Mouse (Mus musculus) heart, embryonic 11.5 days (tissue): ENCODE results near the gene Sfmbt2. TPM values are rescaled to one million over a fixed set of nuclear protein-coding genes. Genes with fewer than 3 reads are reported as not detected.

Experiments
- ATAC-seq: fragments of 200-750 bp; cut with Nextera tagmentation; replicated peaks from 2 replicates; pipeline ENCODE4 v1.8.0; 2017; ENCODE audit warnings: moderate library complexity; ENCODE audit not compliant: insufficient number of reproducible peaks, low FRiP score, low TSS enrichment
- H3K27ac ChIP-seq: fragments of 300-500 bp; sonication (generic); 2 replicates; pipeline ENCODE4 v1.5.1; 2014; ENCODE audit warnings: mild to moderate bottlenecking, low read depth, low read length
- H3K27me3 ChIP-seq: fragments of 300-500 bp; sonication (generic); 2 replicates; pipeline ENCODE4 v1.6.1; 2014; ENCODE audit warnings: mild to moderate bottlenecking, low read length, mixed read lengths; ENCODE audit not compliant: control insufficient read depth, insufficient read depth
- H3K36me3 ChIP-seq: fragments of 300-500 bp; sonication (generic); 2 replicates; pipeline ENCODE4 v1.6.1; 2014; ENCODE audit warnings: mild to moderate bottlenecking, low read length, moderate library complexity, mixed read lengths; ENCODE audit not compliant: control insufficient read depth, insufficient read depth
- H3K4me1 ChIP-seq: fragments of 300-500 bp; sonication (generic); 2 replicates; pipeline ENCODE4 v1.6.1; 2014; ENCODE audit warnings: low read length; ENCODE audit not compliant: control insufficient read depth, insufficient read depth
- H3K4me2 ChIP-seq: fragments of 300-500 bp; sonication (generic); 2 replicates; pipeline ENCODE4 v1.6.1; 2014; ENCODE audit warnings: mild to moderate bottlenecking, moderate library complexity
- H3K4me3 ChIP-seq: fragments of 300-500 bp; sonication (generic); 2 replicates; pipeline ENCODE4 v1.5.1; 2014; ENCODE audit warnings: low read depth, low read length
- H3K9ac ChIP-seq: fragments of 300-500 bp; sonication (generic); 2 replicates; pipeline ENCODE4 v1.6.1; 2014; ENCODE audit warnings: mild to moderate bottlenecking, low read depth, low read length, moderate library complexity
- H3K9me3 ChIP-seq: fragments of 300-500 bp; sonication (generic); replicated peaks from 2 replicates; pipeline ENCODE4 v1.6.1; 2016; ENCODE audit warnings: low read length; ENCODE audit not compliant: control insufficient read depth
- WGBS: fragments of 180-500 bp; shearing (Covaris S2); extraction: QIAGEN DNeasy Blood & Tissue Kit; methylation state at CpG from one replicate; pipeline ENCODE4 v1.1.7; 2014; ENCODE audit not compliant: insufficient replicate concordance; 5-methylcytosine and 5-hydroxymethylcytosine counted together
- microRNA counts: library from miRNA; unstranded; fragments of <30 nt; microRNA quantifications from one replicate; lab custom pipeline; 2015
- microRNA-seq: library from miRNA; unstranded; fragments of <30 nt; microRNA quantifications from one replicate; pipeline ENCODE4, GENCODE M21; 2016; ENCODE audit warnings: borderline number of aligned reads
- polyA plus RNA-seq: library from polyadenylated mRNA; unstranded; fragments of >200 nt; fragmentation: Nextera tagmentation; extraction: Ambion mirVana; gene quantifications from 2 replicates; pipeline ENCODE4 v1.2.1, GENCODE M21; 2014

Sfmbt2 gene
- polyA plus RNA-seq, 1 experiment from 2014 or later: 1.5 TPM

DNA sequence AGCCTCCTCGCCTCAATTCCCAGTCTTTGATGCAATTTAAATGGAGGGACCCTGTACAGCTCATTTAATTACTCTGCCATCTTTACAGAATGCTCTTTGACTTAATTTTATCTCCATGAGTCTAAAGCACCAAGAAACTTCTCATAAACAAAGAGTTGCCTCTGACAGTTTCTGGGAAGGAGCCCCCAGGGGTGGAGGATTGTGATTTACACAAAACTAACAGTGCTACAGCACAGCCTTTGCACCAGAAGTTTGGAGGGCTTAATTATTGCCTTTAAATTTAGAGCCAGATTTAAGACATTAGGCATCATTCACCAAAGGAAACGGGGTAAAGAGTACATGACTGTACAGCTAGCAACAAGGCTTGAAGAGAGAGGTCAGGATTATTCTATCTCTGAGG, 245.2 kb downstream of the Sfmbt2 start:
- 63% methylated on average over 2 of the region's 2 CpGs for WGBS

More for the DNA sequence above, 245.2 kb downstream of the Sfmbt2 start:
- Histone ChIP-seq H3K9me3 (no peaks in the 10 kb centered on the region), H3K27me3 (no peaks in the 10 kb centered on the region), H3K27ac (no peak overlapping the region), H3K4me2 (no peak overlapping the region), H3K4me3 (no peak overlapping the region), H3K4me1 (no peaks in the 10 kb centered on the region), H3K36me3 (no peaks in the 10 kb centered on the region), H3K9ac (no peak overlapping the region)
- no peak for ATAC-seq

MicroRNA genes within 50 kb of the gene (microRNA counts, 519-probe panel; counts per million panel counts)
- microRNA mmu-miR-297a+mmu-miR-466f+mmu-miR-669b (lab: Ali Mortazavi, UCI) (32.2 counts per million), microRNA mmu-miR-297b-3p (lab: Ali Mortazavi, UCI) (32.2 counts per million), microRNA mmu-miR-297b-5p (lab: Ali Mortazavi, UCI) (32.2 counts per million), microRNA mmu-miR-297c (lab: Ali Mortazavi, UCI) (569 counts per million, percentile 1 among the panel's probes with 10 or more counts), microRNA mmu-miR-466a-3p+mmu-miR-466b-3-3p (lab: Ali Mortazavi, UCI) (4,210 counts per million, percentile 32 among the panel's probes with 10 or more counts), microRNA mmu-miR-466a-5p+mmu-miR-466e-5p (lab: Ali Mortazavi, UCI) (32.2 counts per million), microRNA mmu-miR-466c-5p (lab: Ali Mortazavi, UCI) (32.2 counts per million), microRNA mmu-miR-466d-3p (lab: Ali Mortazavi, UCI) (32.2 counts per million), microRNA mmu-miR-466d-5p (lab: Ali Mortazavi, UCI) (32.2 counts per million), microRNA mmu-miR-466f-5p (lab: Ali Mortazavi, UCI) (32.2 counts per million), microRNA mmu-miR-466g (lab: Ali Mortazavi, UCI) (4,006 counts per million, percentile 27 among the panel's probes with 10 or more counts), microRNA mmu-miR-466h (lab: Ali Mortazavi, UCI) (32.2 counts per million), microRNA mmu-miR-466l (lab: Ali Mortazavi, UCI) (32.2 counts per million), microRNA mmu-miR-467a (lab: Ali Mortazavi, UCI) (32.2 counts per million), microRNA mmu-miR-467b (lab: Ali Mortazavi, UCI) (32.2 counts per million), microRNA mmu-miR-467c (lab: Ali Mortazavi, UCI) (32.2 counts per million), microRNA mmu-miR-467d (lab: Ali Mortazavi, UCI) (32.2 counts per million), microRNA mmu-miR-467e (lab: Ali Mortazavi, UCI) (1,955 counts per million, percentile 2 among the panel's probes with 10 or more counts), microRNA mmu-miR-669a (lab: Ali Mortazavi, UCI) (2,588 counts per million, percentile 8 among the panel's probes with 10 or more counts), microRNA mmu-miR-669e (lab: Ali Mortazavi, UCI) (32.2 counts per million), microRNA mmu-miR-669f (lab: Ali Mortazavi, UCI) (5,531 counts per million, percentile 63 among the panel's probes with 10 or more counts), microRNA mmu-miR-669g (lab: Ali Mortazavi, UCI) (32.2 counts per million), microRNA mmu-miR-669h-5p (lab: Ali Mortazavi, UCI) (32.2 counts per million), microRNA mmu-miR-669i (lab: Ali Mortazavi, UCI) (32.2 counts per million), microRNA mmu-miR-669j (lab: Ali Mortazavi, UCI) (32.2 counts per million), microRNA mmu-miR-669m (lab: Ali Mortazavi, UCI) (32.2 counts per million), microRNA mmu-miR-669o (lab: Ali Mortazavi, UCI) (32.2 counts per million)

Small RNA genes lying within 50 kb of the gene (microRNA-seq; reads per million reads assigned to microRNA genes)
- gene Gm22051 (not detected), gene Gm22072 (0.47 reads per million), gene Gm22091 (not detected), gene Gm22166 (not detected), gene Gm22239 (0.47 reads per million), gene Gm22626 (not detected), gene Gm22635 (not detected), gene Gm22677 (not detected), gene Gm22678 (0.41 reads per million), gene Gm22775 (not detected), gene Gm22925 (0.95 reads per million, percentile 12 among the genes with 10 or more reads in this experiment), gene Gm23108 (not detected), gene Gm23288 (not detected), gene Gm23542 (not detected), gene Gm23569 (not detected), gene Gm23571 (not detected), gene Gm23578 (not detected), gene Gm23651 (not detected), gene Gm23988 (not detected), gene Gm24028 (not detected), gene Gm24167 (not detected), gene Gm24315 (not detected), gene Gm24342 (not detected), gene Gm24488 (not detected), gene Gm24640 (not detected), gene Gm24673 (not detected), gene Gm24761 (not detected), gene Gm24806 (not detected), gene Gm25022 (not detected), gene Gm25158 (not detected), gene Gm25263 (not detected), gene Gm25285 (not detected), gene Gm25316 (not detected), gene Gm25451 (not detected), gene Gm25673 (not detected), gene Gm25680 (not detected), gene Gm25701 (not detected), gene Gm25753 (not detected), gene Gm25943 (not detected), gene Gm26060 (not detected), gene Gm26073 (not detected), gene Gm26092 (not detected), gene Gm26156 (not detected), gene Gm26229 (not detected), gene Gm26398 (not detected), gene Gm26426 (not detected), gene Gm26431 (not detected), gene Gm26491 (not detected), gene Mir297a-2 (1.6 reads per million, percentile 20 among the genes with 10 or more reads in this experiment), gene Mir297a-3 (not detected), gene Mir297a-4 (not detected), gene Mir297b (0.88 reads per million, percentile 11 among the genes with 10 or more reads in this experiment), gene Mir297c (not detected), gene Mir466 (1.6 reads per million, percentile 21 among the genes with 10 or more reads in this experiment), gene Mir466b-1 (not detected), gene Mir466b-2 (not detected), gene Mir466b-3 (0.54 reads per million), gene Mir466b-4 (not detected), gene Mir466b-5 (not detected), gene Mir466b-6 (not detected), gene Mir466b-7 (not detected), gene Mir466b-8 (not detected), gene Mir466c-1 (not detected), gene Mir466c-2 (not detected), gene Mir466d (not detected), gene Mir466e (not detected), gene Mir466f-1 (not detected), gene Mir466f-2 (not detected), gene Mir466f-3 (not detected), gene Mir466g (0.41 reads per million), gene Mir466h (0.88 reads per million, percentile 11 among the genes with 10 or more reads in this experiment), gene Mir466l (0.41 reads per million), gene Mir466m (not detected), gene Mir466n (15.6 reads per million, percentile 47 among the genes with 10 or more reads in this experiment), gene Mir466o (0.47 reads per million), gene Mir466p (0.34 reads per million), gene Mir467a-1 (0.27 reads per million), gene Mir467a-10 (not detected), gene Mir467a-2 (not detected), gene Mir467a-3 (not detected), gene Mir467a-4 (not detected), gene Mir467a-5 (not detected), gene Mir467a-6 (not detected), gene Mir467a-7 (not detected), gene Mir467a-8 (not detected), gene Mir467a-9 (not detected), gene Mir467b (0.27 reads per million), gene Mir467c (1,056 reads per million, percentile 84 among the genes with 10 or more reads in this experiment), gene Mir467d (1,862 reads per million, percentile 87 among the genes with 10 or more reads in this experiment), gene Mir467e (1,181 reads per million, percentile 85 among the genes with 10 or more reads in this experiment), gene Mir669a-1 (not detected), gene Mir669a-10 (not detected), gene Mir669a-11 (not detected), gene Mir669a-12 (not detected), gene Mir669a-2 (not detected), gene Mir669a-3 (not detected), gene Mir669a-4 (not detected), gene Mir669a-5 (not detected), gene Mir669a-6 (not detected), gene Mir669a-7 (not detected), gene Mir669a-8 (not detected), gene Mir669a-9 (not detected), gene Mir669b (not detected), gene Mir669c (112 reads per million, percentile 65 among the genes with 10 or more reads in this experiment), gene Mir669d (not detected), gene Mir669d-2 (not detected), gene Mir669e (32.1 reads per million, percentile 54 among the genes with 10 or more reads in this experiment), gene Mir669f (1.8 reads per million, percentile 23 among the genes with 10 or more reads in this experiment), gene Mir669g (not detected), gene Mir669h (5.7 reads per million, percentile 41 among the genes with 10 or more reads in this experiment), gene Mir669i (not detected), gene Mir669j (not detected), gene Mir669k (not detected), gene Mir669l (380 reads per million, percentile 77 among the genes with 10 or more reads in this experiment), gene Mir669m-1 (not detected), gene Mir669m-2 (not detected), gene Mir669o (332 reads per million, percentile 76 among the genes with 10 or more reads in this experiment), gene Mir669p-1 (not detected), gene Mir669p-2 (not detected)

Other genes with a start within 250 kb of the Sfmbt2 start
- 0.87 and 6.1 TPM in 2 replicates for gene Itih2, start 239.1 kb upstream of the Sfmbt2 start, polyA plus RNA-seq
- gene Itih5, start 216.9 kb upstream of the Sfmbt2 start, polyA plus RNA-seq: 2.7 and 3.8 TPM in 2 replicates